Mouse (Mus musculus): ENCODE data around the gene Samd13.

The Samd13 gene

GRCm38 (mm10) chr3:146684811-146685675 lies at the start of gene Samd13:
Samd13 (minus strand) TSS chr3:146685592.
- in situ Hi-C loops (cut with MboI, MseI): no loop called here

GRCm38 (mm10) chr3:146731499-146731898 lies 46.1 kb upstream of the Samd13 start:
- in situ Hi-C loops (cut with MboI, MseI): no loop called here

GRCm38 (mm10) chr3:146723037-146723436 lies 37.6 kb upstream of the Samd13 start:
- in situ Hi-C loops (cut with MboI, MseI): no loop called here

GRCm38 (mm10) chr3:146719696-146720095 lies 34.3 kb upstream of the Samd13 start:
- in situ Hi-C loops (cut with MboI, MseI): no loop called here

GRCm38 (mm10) chr3:146718251-146718650 lies 32.9 kb upstream of the Samd13 start:
- in situ Hi-C loops (cut with MboI, MseI): no loop called here

- in situ Hi-C loops (cut with MboI, MseI): no loop called here
These were observed 26.9 kb upstream of the Samd13 start for GRCm38 (mm10) chr3:146712305-146712704.

GRCm38 (mm10) chr3:146711559-146711958 lies 26.2 kb upstream of the Samd13 start:
- in situ Hi-C loops (cut with MboI, MseI): no loop called here

- in situ Hi-C loops (cut with MboI, MseI): no loop called here
These were observed 25.7 kb upstream of the Samd13 start for GRCm38 (mm10) chr3:146711084-146711483.

GRCm38 (mm10) chr3:146709086-146709485 lies 23.7 kb upstream of the Samd13 start:
- in situ Hi-C loops (cut with MboI, MseI): no loop called here

GRCm38 (mm10) chr3:146708381-146708780 lies 23.0 kb upstream of the Samd13 start:
- in situ Hi-C loops (cut with MboI, MseI): no loop called here

- in situ Hi-C loops (cut with MboI, MseI): no loop called here
These were observed 18.7 kb upstream of the Samd13 start for GRCm38 (mm10) chr3:146704099-146704498.

GRCm38 (mm10) chr3:146700051-146700450 lies 14.7 kb upstream of the Samd13 start:
- in situ Hi-C loops (cut with MboI, MseI): no loop called here

- in situ Hi-C loops (cut with MboI, MseI): no loop called here
These were observed 13.6 kb upstream of the Samd13 start for GRCm38 (mm10) chr3:146698982-146699381.

- in situ Hi-C loops (cut with MboI, MseI): no loop called here
These were observed 7.2 kb upstream of the Samd13 start for GRCm38 (mm10) chr3:146692547-146692946.

GRCm38 (mm10) chr3:146687121-146687725 lies 1.8 kb upstream of the Samd13 start:
- in situ Hi-C loops (cut with MboI, MseI): no loop called here

GRCm38 (mm10) chr3:146686428-146686827 lies 1.0 kb upstream of the Samd13 start:
- in situ Hi-C loops (cut with MboI, MseI): no loop called here

GRCm38 (mm10) chr3:146683095-146683494 lies 2.3 kb downstream of the Samd13 start:
- in situ Hi-C loops (cut with MboI, MseI): no loop called here

- in situ Hi-C loops (cut with MboI, MseI): no loop called here
These were observed 3.2 kb downstream of the Samd13 start for GRCm38 (mm10) chr3:146682140-146682651.

- in situ Hi-C loops (cut with MboI, MseI): no loop called here
These were observed 3.7 kb downstream of the Samd13 start for GRCm38 (mm10) chr3:146681696-146682095.

GRCm38 (mm10) chr3:146680625-146681024 lies 4.8 kb downstream of the Samd13 start:
- in situ Hi-C loops (cut with MboI, MseI): no loop called here

- in situ Hi-C loops (cut with MboI, MseI): no loop called here
These were observed 5.7 kb downstream of the Samd13 start for GRCm38 (mm10) chr3:146679646-146680045.

- in situ Hi-C loops (cut with MboI, MseI): no loop called here
These were observed 9.2 kb downstream of the Samd13 start for GRCm38 (mm10) chr3:146676193-146676592.

- in situ Hi-C loops (cut with MboI, MseI): no loop called here
These were observed 10.3 kb downstream of the Samd13 start for GRCm38 (mm10) chr3:146675101-146675500.

Measured in regulatory T cell (primary cell).